Mouse (Mus musculus) lung, adult 2 months (tissue): ENCODE data around the gene Mamstr.

Experiments used
- CTCF ChIP-seq: fragments of 200-500 bp; IDR thresholded peaks from 2 replicates; pipeline ENCODE4 v1.5.1; 2011; ENCODE audit warnings: mild to moderate bottlenecking, low read length, control low read depth; ENCODE audit not compliant: insufficient read depth
- POLR2A ChIP-seq: fragments of 200-500 bp; IDR thresholded peaks from 2 replicates; pipeline ENCODE4 v1.6.1; 2011; ENCODE audit warnings: low read depth, mild to moderate bottlenecking, control low read depth, low read length, borderline replicate concordance; ENCODE audit errors: extremely low read depth

GRCm38 (mm10) chr7:45677627-45678295 lies 38.0 kb downstream of the Mamstr start:
- no peak for TF ChIP-seq CTCF
- TF ChIP-seq POLR2A: no peak
